Comparison of ENCODE assay signal across 12 mouse cellular contexts in the genomic region with DNA sequence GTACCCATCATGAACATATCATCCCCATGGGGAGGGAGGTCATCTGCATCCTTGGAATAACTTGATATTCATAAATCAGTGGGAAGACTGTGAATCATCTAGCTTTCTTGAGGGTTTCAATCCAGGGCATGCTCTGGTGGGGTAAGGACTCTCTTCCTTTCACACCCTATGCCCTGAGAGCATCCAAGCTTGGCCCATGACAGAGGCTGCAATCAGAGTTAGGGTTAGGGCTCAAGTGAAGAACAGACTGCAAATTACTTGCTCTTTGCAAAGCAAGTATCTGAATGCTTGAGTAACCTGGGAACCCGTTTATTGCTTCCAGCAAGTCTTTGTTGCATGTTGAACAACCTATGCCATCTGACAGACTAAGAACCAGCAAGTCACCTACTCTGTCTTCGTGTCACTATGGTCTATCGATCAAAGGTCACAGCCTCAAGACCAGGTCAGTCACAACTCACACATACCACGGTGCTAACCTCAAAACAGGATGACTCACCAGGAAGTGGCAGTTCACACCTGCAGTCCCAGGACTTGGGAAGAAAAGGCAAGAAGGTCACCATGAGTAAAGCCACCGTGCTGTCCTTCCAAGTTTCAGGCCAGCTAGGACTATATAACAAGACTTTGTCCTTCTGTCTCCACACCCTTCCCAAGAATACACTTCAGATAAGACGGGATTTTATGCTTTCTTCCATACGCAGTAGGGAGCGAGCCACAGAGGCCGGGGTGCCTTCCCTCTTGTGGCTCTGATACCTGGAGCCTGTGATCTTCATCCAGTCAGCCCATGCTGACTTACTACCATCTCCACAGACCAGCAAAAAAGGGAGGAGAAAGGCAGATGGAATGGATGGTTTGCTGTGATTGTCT.
"Had no signal": no experiment of that assay in that cellular context is flagged by ENCODE, and none has a peak within 500 bp of the region (broad histone marks: within the 10 kb centered on the region; RNA-seq: fewer than 3 reads in every experiment).

No protein-coding gene starts in this region.

- H3K4me3 ChIP-seq: left cerebral cortex, adult 2 months; limb, embryonic 10.5 days; liver, embryonic 13.5 days; neural tube, embryonic 13.5 days; stomach, embryonic 15.5 days had no signal

- H3K27me3 ChIP-seq: liver, embryonic 13.5 days; neural tube, embryonic 13.5 days; stomach, embryonic 15.5 days had no signal

- H3K9me3 ChIP-seq: limb, embryonic 10.5 days; liver, embryonic 13.5 days; neural tube, embryonic 13.5 days; stomach, embryonic 15.5 days had no signal

- H3K4me2 ChIP-seq: liver, embryonic 13.5 days; neural tube, embryonic 13.5 days; stomach, embryonic 15.5 days had no signal

- DNase-seq: kidney, adult 18-20 months; kidney, postnatal 14 days; liver, embryonic 13.5 days; liver, postnatal 0 days; midbrain, embryonic 14.5 days; retina, postnatal 1 day; right cerebral cortex, postnatal 4 days; thymus, postnatal 4 days had no signal

- H3K9ac ChIP-seq: liver, embryonic 13.5 days; liver, postnatal 0 days; neural tube, embryonic 13.5 days; stomach, embryonic 15.5 days had no signal

- ATAC-seq: liver, postnatal 0 days had no signal

- H3K27ac ChIP-seq: left cerebral cortex, adult 2 months; limb, embryonic 10.5 days; liver, embryonic 13.5 days; neural tube, embryonic 13.5 days; stomach, embryonic 15.5 days had no signal

- H3K36me3 ChIP-seq: limb, embryonic 10.5 days; liver, embryonic 13.5 days; neural tube, embryonic 13.5 days; stomach, embryonic 15.5 days had no signal
